Mouse (Mus musculus): ENCODE results near the gene Wdr81.

GRCm38 (mm10) chr11:75458628-75459041, 4.1 kb upstream of the Wdr81 start:
- TF ChIP-seq EP300 (IDR thresholded peaks at IDR 0.05) (no peak), CTCF (IDR thresholded peaks at IDR 0.05) (no peak)
